Mouse (Mus musculus) midbrain, embryonic 14.5 days (tissue): Measurements from ENCODE around the gene Slfn4. TPM values are rescaled to one million over a fixed set of nuclear protein-coding genes. Genes with fewer than 3 reads are reported as not detected.
"Not testable (repeated sequence)": the region's sequence is repeated elsewhere in the genome, so short reads cannot be mapped to it uniquely, and the experiment has no call there.

ENCODE experiments used
- ATAC-seq: fragments of 200-750 bp; cut with Nextera tagmentation; 2 replicates; pipeline ENCODE4 v1.8.0; 2017; ENCODE audit warnings: moderate number of reproducible peaks, moderate library complexity; ENCODE audit not compliant: low FRiP score, low TSS enrichment
- DNase-seq: peaks from one replicate; pipeline ENCODE4 v3.0.0-alpha.2; 2015
- H3K27ac ChIP-seq: fragments of 300-500 bp; sonication (generic); replicated peaks from 2 replicates; pipeline ENCODE4 v1.5.1; 2014; ENCODE audit warnings: mild to moderate bottlenecking, low read depth, low read length, moderate library complexity
- H3K27me3 ChIP-seq: fragments of 300-500 bp; sonication (generic); 2 replicates; pipeline ENCODE4 v1.6.1; 2014; ENCODE audit warnings: low read length, control low read depth, mixed read lengths; ENCODE audit not compliant: control insufficient read depth, insufficient read depth
- H3K36me3 ChIP-seq: fragments of 300-500 bp; sonication (generic); 2 replicates; pipeline ENCODE4 v1.6.1; 2014; ENCODE audit warnings: low read length, control low read depth; ENCODE audit not compliant: control insufficient read depth, insufficient read depth
- H3K4me1 ChIP-seq: fragments of 300-500 bp; sonication (generic); 2 replicates; pipeline ENCODE4 v1.6.1; 2014; ENCODE audit warnings: mild to moderate bottlenecking, antibody characterized with exemption, low read length, control low read depth; ENCODE audit not compliant: control insufficient read depth, insufficient read depth
- H3K4me2 ChIP-seq: fragments of 300-500 bp; sonication (generic); 2 replicates; pipeline ENCODE4 v1.6.1; 2014; ENCODE audit warnings: mild to moderate bottlenecking, low read length, moderate library complexity
- H3K4me3 ChIP-seq: fragments of 300-500 bp; sonication (generic); replicated peaks from 2 replicates; pipeline ENCODE4 v1.5.1; 2014; ENCODE audit warnings: low read depth, low read length
- H3K9ac ChIP-seq: fragments of 300-500 bp; sonication (generic); replicated peaks from 2 replicates; pipeline ENCODE4 v1.6.1; 2014; ENCODE audit warnings: mild to moderate bottlenecking, low read length, moderate library complexity
- H3K9me3 ChIP-seq: fragments of 300-500 bp; sonication (generic); 2 replicates; pipeline ENCODE4 v1.6.1; 2016; ENCODE audit warnings: low read length, control low read depth, mixed read lengths; ENCODE audit not compliant: control insufficient read depth
- WGBS: fragments of 180-500 bp; shearing (Covaris S2); extraction: QIAGEN DNeasy Blood & Tissue Kit; methylation state at CpG from one replicate; pipeline ENCODE4 v1.1.7; 2014; 5-methylcytosine and 5-hydroxymethylcytosine counted together
- polyA plus RNA-seq: library from polyadenylated mRNA; unstranded; fragments of >200 nt; fragmentation: Nextera tagmentation; extraction: Ambion mirVana; gene quantifications from 2 replicates; pipeline ENCODE4 v1.2.1, GENCODE M21; 2014

The Slfn4 gene
- 0.05 and 0.20 TPM in 2 replicates for polyA plus RNA-seq

DNA sequence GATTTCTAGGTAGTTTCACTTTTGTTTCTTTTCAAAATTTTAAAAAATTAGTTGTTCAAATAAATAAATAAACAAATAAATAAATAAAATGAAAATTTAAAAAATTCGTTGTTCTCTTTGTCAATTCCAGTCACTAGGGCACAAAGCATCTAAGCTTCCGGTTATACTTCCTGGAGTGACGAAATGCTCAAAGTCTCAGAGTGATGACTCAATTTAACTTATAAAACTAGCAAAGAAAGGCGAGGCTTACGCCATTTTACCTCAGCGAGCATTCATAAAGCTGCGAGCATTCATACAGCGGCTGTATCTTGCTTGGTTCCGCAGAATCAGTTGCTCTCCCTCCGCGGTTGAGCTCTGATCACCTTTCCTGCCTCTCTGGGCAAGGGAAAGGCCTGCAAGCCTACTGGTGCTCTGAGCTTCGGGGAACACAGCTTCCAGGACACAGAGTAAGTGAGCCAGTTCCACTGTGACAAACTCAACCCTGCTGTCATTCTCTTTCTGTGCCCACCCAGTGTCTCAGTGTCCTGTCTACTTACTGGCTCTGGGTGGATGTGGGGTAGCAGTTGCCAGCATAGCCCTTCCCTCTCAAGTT is at the start of gene Slfn4:
Slfn4 (plus strand) TSS at position 239 of the 592 bp plus-strand sequence.
- H3K27ac ChIP-seq, result no peak within 1 kb of the TSS
- no peak within 1 kb of the TSS for H3K4me2 ChIP-seq
- 86% methylated on average over 12 of the region's 12 CpGs for WGBS
- H3K9me3 ChIP-seq, result no peaks in the 10 kb centered on the region
- no peak within 1 kb of the TSS for H3K4me3 ChIP-seq
- no peaks in the 10 kb centered on the region for H3K27me3 ChIP-seq
- no peaks in the 10 kb centered on the region for H3K36me3 ChIP-seq
- no peak within 1 kb of the TSS for H3K9ac ChIP-seq
- ATAC-seq (no peak), DNase-seq (no peak)
- no peaks in the 10 kb centered on the region for H3K4me1 ChIP-seq

DNA sequence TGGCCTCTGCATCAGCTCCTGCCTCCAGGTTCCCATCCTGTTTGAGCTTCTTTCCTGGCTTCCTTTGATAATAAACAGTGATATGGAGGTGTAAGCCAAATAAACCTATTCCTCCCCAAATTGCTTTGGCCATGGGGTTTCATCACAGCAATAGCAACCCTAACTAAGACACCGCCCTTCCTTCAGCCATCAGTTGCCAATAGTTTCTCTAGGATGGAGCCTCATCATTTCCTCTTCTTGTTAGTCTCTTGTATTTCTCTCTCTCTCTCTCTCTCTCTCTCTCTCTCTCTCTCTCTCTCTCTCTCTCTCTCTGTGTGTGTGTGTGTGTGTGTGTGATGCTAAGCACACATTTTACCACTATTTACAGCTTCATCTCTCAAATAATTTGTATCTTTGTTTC is 49.4 kb upstream of the Slfn4 start:
- H3K9me3 ChIP-seq, ATAC-seq, H3K4me3 ChIP-seq, H3K4me1 ChIP-seq, H3K27ac ChIP-seq, H3K27me3 ChIP-seq, DNase-seq, H3K9ac ChIP-seq, H3K4me2 ChIP-seq, H3K36me3 ChIP-seq: not testable (repeated sequence)
- WGBS, result no CpG with 5 or more reads among the region's 1 CpGs

DNA sequence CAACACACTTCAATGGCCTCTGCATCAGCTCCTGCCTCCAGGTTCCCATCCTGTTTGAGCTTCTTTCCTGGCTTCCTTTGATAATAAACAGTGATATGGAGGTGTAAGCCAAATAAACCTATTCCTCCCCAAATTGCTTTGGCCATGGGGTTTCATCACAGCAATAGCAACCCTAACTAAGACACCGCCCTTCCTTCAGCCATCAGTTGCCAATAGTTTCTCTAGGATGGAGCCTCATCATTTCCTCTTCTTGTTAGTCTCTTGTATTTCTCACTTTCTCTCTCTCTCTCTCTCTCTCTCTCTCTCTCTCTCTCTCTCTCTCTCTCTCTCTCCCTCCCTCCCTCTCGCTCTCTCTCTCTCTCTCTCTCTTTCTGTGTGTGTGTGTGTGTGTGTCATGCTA is 37.7 kb upstream of the Slfn4 start:
- not testable (repeated sequence) for ATAC-seq, DNase-seq, H3K36me3 ChIP-seq, H3K9ac ChIP-seq, H3K4me3 ChIP-seq, H3K27me3 ChIP-seq, H3K27ac ChIP-seq, H3K4me2 ChIP-seq, H3K4me1 ChIP-seq, H3K9me3 ChIP-seq
- WGBS, result 93% methylated on average over 1 of the region's 2 CpGs

DNA sequence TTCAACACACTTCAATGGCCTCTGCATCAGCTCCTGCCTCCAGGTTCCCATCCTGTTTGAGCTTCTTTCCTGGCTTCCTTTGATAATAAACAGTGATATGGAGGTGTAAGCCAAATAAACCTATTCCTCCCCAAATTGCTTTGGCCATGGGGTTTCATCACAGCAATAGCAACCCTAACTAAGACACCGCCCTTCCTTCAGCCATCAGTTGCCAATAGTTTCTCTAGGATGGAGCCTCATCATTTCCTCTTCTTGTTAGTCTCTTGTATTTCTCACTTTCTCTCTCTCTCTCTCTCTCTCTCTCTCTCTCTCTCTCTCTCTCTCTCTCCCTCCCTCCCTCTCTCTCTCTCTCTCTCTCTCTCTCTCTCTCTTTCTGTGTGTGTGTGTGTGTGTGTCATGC is 26.0 kb upstream of the Slfn4 start:
- whole genome bisulfite sequencing, result no CpG with 5 or more reads among the region's 1 CpGs
- not testable (repeated sequence) for H3K36me3 ChIP-seq, DNase-seq, H3K27ac ChIP-seq, H3K9ac ChIP-seq, ATAC-seq, H3K4me1 ChIP-seq, H3K27me3 ChIP-seq, H3K4me3 ChIP-seq, H3K9me3 ChIP-seq, H3K4me2 ChIP-seq

DNA sequence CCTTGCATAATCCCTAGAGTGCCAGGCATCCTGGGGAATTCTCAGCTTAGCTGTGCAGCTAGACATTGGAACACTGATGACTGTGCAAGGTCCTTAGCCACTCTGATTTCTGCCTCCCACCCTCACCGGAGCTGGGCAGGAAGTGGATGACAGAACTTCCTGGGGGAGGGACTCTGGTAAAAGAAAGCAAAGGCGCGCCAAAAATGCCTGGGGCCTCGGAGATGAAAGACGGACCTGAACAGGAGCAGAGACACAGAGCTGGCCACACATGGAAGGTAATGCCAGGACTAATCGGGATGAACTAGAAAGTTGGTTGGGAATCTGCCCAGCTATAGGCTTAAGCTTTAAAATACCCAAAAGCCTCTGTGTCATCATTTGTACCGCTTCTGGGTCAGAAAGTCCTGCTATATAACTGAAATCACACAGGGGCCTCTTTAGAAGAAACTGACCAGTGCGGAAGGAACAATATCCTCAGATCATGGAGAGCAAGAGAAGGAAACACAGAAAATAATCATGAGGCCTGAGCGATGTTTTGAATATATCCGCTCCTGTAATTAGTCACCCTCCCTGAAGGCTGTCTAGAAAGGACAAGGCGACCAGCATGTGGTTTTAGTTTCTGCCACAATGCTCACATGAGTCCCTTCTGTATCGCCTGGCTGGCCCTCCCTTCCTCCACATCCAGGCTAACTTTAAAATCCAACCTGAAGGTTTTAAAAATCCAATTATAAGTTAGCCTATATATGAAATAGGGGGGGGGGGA is 16.3 kb downstream of the Slfn4 start, which contains the start of gene Slfn3:
Slfn3 (plus strand) TSS at position 197 of the 760 bp plus-strand sequence.
- no peak for ATAC-seq
- H3K4me3 ChIP-seq, result no peak within 1 kb of the TSS
- H3K9ac ChIP-seq, result no peak within 1 kb of the TSS
- no peak within 1 kb of the TSS for H3K27ac ChIP-seq
- 83% methylated on average over 12 of the region's 12 CpGs for WGBS
- H3K9me3 ChIP-seq, result no peaks in the 10 kb centered on the region
- no peaks in the 10 kb centered on the region for H3K4me1 ChIP-seq
- no peak within 1 kb of the TSS for H3K4me2 ChIP-seq
- H3K36me3 ChIP-seq, result no peaks in the 10 kb centered on the region
- H3K27me3 ChIP-seq, result no peaks in the 10 kb centered on the region
- DNase-seq, result no peak

DNA sequence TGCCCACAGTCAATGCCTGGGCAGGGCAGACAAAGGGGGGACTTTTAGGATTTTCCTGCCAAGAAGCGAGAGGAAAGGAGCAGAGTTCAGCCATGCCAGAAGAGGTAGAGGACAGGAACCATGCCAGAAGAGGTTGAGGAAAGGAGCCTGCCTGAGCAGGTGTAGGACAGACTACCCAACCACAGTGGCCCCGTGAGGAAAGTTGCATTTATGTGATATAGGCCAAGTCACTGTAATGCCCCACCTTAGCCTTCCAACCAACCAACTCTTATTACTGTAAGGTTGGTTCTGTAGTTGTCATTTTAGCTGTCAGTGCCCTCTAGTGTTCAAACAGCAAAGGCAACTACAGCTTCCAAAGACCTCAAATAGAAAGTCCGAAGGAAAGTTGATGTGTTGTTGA is 17.0 kb downstream of the Slfn4 start:
- Histone ChIP-seq H3K4me2 (no peak overlapping the region), H3K27ac (no peak overlapping the region), H3K36me3 (no peaks in the 10 kb centered on the region), H3K9me3 (no peaks in the 10 kb centered on the region), H3K4me3 (no peak overlapping the region), H3K4me1 (no peaks in the 10 kb centered on the region), H3K27me3 (no peaks in the 10 kb centered on the region), H3K9ac (no peak overlapping the region)
- 74% methylated on average over 3 of the region's 3 CpGs for WGBS
- peak; percentile 77 for DNase-seq
- ATAC-seq, result no peak

GRCm38 (mm10) chr11:83205002-83205401 is 30.0 kb downstream of the Slfn4 start:
- Histone ChIP-seq H3K36me3 (no peaks in the 10 kb centered on the region), H3K4me2 (no peak overlapping the region), H3K27ac (no peak overlapping the region), H3K4me3 (no peak overlapping the region), H3K4me1 (no peaks in the 10 kb centered on the region), H3K9me3 (no peaks in the 10 kb centered on the region), H3K9ac (no peak overlapping the region), H3K27me3 (no peaks in the 10 kb centered on the region)
- ATAC-seq (no peak), DNase-seq (no peak)

DNA sequence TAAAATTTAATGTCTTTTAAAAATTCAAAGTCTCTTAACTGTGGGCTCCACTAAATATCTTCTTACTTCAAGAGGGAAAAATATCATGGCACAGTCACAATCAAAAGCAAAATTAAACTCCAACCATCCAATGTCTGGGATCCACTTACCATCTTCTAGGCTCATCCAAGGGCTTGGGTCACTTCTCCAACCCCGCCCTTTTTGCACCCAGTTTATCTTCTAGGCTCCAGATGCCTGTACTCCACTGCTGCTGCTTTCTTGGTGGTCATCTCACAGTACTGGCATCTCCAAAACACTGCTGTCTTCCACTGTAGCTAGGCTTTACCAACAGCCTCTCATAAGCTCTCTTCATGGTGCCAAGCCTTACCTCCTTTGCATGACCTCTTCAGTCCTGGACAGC is 41.1 kb downstream of the Slfn4 start:
- no peak overlapping the region for H3K4me2 ChIP-seq

GRCm38 (mm10) chr11:83221328-83221877 is 46.4 kb downstream of the Slfn4 start:
- H3K27me3 ChIP-seq, result no peaks in the 10 kb centered on the region
- DNase-seq (no peak), ATAC-seq (no peak)
- H3K36me3 ChIP-seq, result no peaks in the 10 kb centered on the region
- H3K27ac ChIP-seq, result no peak overlapping the region
- WGBS, result 84% methylated on average over 1 of the region's 1 CpGs
- no peak overlapping the region for H3K9ac ChIP-seq
- H3K4me3 ChIP-seq, result no peak overlapping the region
- no peaks in the 10 kb centered on the region for H3K9me3 ChIP-seq
- no peak overlapping the region for H3K4me2 ChIP-seq
- no peaks in the 10 kb centered on the region for H3K4me1 ChIP-seq

More for the DNA sequence above, 41.1 kb downstream of the Slfn4 start:
- Histone ChIP-seq H3K27me3 (no peaks in the 10 kb centered on the region), H3K4me1 (no peaks in the 10 kb centered on the region), H3K9me3 (no peaks in the 10 kb centered on the region), H3K27ac (no peak overlapping the region), H3K4me3 (no peak overlapping the region), H3K36me3 (no peaks in the 10 kb centered on the region), H3K9ac (no peak overlapping the region)
- WGBS, result 68% methylated on average over 1 of the region's 1 CpGs
- no peak for ATAC-seq
- DNase-seq, result no peak
